Mouse (Mus musculus) WW6 (cell line): ENCODE results near the gene Zfp46.

Experiments used
- DNase-seq: peaks from one replicate; pipeline ENCODE4 v3.0.0-alpha.2; 2013; ENCODE audit warnings: low read depth, low spot score

The Zfp46 gene

DNA sequence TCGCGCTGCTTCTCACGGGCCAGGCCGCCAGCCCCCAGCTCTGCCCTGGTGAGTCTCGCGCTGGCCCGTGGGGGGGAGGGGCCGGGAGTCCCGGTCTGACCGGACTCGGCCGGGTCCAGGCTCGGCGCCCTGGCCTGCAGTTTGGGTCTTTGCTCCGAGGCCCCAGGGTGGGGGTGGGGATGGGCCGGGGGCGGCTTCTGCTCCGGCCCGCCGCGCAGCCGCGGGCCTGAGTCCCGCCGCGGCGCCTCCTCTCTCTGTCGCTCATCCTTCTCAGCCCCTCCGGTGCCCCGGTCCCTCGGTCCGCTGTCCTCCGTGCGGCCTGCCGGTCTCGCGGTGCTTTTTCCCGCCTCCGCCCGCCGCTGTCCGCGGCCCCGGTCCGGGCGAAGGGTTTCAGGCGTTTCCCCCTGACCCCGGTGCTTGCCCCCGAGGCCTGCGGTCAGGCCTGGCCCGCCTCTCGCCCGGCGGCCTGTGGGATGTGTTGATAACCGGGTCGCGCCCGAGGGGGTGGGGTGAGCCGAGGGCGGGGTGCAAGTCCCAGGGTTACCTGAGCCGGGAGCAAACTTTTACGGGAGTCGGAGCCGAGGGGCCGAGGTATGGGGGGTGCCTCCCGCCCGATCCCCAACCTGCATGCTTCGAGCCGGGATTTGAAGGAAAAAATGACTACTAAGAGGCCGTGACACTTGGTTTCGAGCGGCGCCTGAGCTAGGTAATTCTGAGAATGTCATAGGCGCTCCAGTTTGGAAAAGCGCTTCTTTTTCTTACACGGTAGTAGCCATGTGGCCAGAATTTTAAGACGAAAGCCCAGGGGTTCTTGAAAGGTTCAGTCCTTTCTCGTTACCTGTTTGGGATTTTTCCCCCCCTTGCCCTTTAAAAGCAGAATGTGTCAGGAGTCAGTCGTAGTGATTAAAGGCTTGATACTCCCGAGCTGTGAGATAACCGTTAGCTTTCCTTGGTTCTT lies 26.8 kb downstream of the Zfp46 start:
- DNase-seq, result no peak

DNA sequence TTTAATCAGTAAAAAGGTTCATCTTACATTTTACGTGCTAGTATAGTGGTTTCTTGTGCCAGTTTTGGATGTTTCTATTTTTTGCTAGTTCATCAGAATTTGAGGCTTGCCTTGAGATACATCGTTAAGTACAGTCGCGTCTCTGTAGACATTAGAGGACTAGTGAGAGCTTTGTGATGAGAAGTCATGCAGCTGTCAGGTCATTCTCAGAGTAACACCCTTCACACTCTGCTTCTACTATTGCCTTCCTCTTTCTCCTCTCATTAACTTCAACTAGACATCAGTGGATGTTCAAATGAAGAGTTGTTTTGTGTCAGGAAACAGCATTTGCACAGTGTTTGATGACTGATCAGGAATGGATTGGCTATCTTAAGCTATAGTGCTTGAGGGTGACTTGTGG lies 28.1 kb downstream of the Zfp46 start:
- DNase-seq, result no peak

DNA sequence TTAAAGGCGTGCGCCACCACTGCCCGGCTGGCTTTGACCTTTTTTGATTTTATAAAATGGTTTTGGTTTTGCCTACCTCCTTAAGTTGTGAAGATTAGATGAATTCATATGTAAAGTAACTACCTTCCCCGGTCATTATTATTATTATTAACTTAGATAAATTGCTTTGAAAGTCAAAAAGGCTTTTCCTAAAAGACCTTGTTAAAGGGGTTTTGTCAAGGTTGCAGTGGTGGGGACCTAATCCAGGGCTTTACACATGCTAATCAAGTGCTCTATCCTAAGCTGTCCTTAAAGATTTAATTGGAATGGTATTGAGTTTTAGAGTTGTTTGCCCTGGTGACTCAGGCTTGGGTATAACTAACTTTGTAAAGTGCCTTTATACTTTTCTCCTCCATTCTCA lies 33.2 kb downstream of the Zfp46 start:
- peak; percentile 48 for DNase-seq

DNA sequence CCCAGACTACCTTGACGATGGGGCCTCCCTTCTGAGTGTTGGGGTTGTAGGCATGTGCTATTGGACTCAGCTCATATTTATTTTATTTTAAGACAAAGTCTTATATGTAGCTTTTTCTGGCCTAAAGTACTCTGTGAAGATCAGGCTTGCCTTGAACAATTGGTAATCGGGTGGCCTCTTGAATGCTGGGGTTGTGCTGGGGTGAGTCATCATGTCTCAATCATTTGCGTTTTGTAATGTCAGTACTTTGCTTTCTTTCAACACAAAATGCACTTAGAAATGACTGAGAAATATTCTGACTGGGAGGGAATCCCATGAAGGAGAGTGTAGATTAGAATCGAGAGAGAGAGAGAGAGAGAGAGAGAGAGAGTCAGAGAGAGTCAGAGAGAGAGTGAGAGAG lies 35.5 kb downstream of the Zfp46 start:
- DNase-seq, result no peak

DNA sequence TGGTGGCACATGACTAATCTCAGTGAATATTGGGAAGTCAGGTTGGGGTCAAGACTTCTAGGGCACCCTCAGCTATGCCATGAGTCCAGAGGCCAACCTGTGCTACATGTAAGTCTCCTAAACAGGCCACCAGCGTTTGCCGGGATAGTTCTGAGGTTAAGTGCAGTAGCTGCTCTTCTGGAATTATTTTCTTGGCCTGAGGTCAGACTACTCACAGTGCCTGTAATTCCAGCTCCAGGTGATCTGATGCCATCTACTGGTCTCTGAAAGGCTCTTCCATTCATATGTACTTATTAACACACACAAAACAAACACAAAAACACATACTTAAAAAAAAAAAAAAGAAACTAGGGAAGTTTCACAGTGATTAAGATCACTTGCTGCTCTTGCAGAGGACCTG lies 39.7 kb downstream of the Zfp46 start:
- DNase-seq, result no peak

DNA sequence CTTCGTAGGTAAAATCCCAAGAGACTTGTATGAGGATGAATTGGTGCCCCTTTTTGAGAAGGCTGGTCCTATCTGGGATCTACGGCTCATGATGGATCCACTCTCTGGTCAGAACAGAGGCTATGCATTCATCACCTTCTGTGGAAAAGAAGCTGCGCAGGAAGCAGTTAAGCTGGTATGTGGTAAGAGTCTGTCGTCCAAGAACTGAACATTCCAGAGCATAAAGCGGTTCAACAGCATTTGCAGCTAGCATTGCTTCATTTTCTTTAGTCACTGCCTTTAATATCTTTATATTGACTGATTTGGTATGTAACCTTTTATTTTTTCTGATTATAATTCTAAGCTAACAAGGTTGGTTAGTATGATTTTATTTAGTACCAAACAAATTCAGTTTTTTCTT lies 42.8 kb downstream of the Zfp46 start:
- DNase-seq, result no peak

DNA sequence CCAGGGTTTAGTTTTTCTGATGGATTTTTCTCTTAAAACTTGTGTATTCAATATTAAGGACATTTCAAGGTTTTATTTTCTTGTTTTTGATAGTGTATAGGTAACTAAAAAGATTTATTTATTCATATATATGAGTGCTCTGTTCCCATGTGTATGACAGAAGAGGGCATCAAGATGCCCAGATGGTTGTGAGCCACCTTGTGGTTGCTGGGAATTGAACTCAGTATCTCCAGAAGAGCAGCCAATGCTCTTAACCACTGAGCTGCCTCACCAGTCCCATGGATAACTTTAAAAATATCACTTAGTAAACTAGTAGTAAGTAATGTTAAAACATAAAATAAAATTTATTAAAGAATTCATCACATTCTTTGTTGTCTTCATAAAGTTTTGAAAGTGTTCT lies 43.6 kb downstream of the Zfp46 start:
- DNase-seq, result no peak

DNA sequence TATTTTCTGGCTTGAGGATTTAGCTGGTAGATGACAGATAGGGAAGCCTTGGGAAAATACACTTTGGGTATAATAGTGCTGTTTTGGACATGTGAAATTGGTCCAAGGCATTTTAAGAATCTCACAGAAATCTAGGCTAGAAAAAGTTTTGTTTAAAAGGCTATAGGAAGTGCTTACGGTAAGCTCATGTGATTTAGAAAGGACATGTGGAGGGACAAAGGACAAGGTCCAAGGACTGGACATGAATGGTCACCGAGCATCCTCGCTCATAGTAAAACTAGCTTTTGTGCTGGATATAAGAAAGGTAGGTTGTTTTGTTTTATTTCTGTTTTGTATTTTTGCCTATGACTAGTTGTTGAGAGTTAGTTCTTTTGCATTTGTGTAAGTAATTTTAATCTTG lies 47.2 kb downstream of the Zfp46 start:
- no peak for DNase-seq

DNA sequence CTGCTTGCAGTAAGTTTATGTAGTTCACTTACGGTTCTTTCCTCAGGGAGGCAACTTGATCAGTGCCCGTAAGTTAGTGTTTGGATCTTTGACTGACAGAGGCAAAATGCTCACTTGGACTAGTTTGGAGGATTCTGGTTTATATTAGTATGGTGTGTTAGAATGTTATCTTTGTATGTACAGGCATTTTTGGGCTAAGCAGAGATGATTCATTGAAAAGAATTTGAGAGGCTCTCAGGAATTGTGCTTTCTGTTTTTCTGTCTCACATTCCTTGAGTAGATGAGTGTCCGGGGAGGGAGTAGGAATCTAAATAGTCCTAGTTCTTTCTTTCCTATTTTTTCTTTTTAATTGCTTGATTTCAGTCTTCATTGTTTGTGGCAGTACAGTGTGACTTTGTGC lies 48.7 kb downstream of the Zfp46 start:
- no peak for DNase-seq

DNA sequence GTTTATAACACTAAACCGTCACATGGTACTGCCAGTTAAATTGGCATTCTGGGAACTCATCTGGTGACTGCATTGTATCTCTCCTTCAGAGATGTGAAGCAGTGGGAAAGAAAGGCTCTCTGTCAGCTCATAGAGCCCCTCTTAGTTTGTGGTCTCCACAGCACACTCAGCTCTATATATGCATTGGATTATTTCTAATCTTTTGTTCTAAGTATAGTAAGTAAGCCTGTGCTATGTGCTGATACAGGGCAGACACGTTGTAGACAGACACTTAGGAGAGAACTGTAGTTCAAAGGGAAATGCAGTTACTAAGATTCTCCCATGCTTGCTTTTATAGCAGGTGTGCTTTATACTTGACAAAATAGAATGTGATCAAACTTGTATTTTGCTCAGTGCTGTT lies 50.6 kb downstream of the Zfp46 start:
- no peak for DNase-seq

DNA sequence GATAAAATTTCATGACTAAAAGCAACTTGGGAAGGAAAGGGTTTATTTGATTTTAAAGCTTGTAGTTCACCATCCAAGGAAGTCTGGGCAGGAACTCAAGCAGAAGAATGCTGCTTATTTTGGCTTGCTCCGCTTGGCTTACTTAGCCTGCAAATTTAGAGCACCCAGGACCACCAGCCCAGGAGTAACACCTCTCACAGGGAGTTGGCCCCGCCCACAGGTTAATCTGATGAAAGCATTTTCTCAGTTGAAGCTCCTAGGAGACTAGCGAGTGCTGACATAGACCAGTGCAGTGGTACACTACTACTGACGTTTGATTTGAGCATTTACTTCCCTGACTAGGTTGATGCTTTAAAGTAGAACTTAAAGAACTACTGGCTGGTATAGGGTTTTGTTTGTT lies 52.6 kb downstream of the Zfp46 start:
- no peak for DNase-seq
